ENCODE assay signal across 25 mouse cellular contexts in genomic region chr5:17707086-17707485, GRCm38 (mm10).
DNase-seq lines count a peak whose midpoint lies in the region; ATAC-seq and TF ChIP-seq lines count a peak whose summit lies in the region.
"Had no signal": no experiment of that assay in that cellular context is flagged by ENCODE, and none has a peak within 500 bp of the region (broad histone marks: within the 10 kb centered on the region; RNA-seq: fewer than 3 reads in every experiment).

No protein-coding gene starts in this region.

- 32% methylated on average over 3 of the region's 3 CpGs for WGBS in hindbrain, embryonic 16.5 days
- WGBS in hindbrain, postnatal 0 days, result 25% methylated on average over 3 of the region's 3 CpGs
- 23% methylated on average over 3 of the region's 3 CpGs for WGBS in midbrain, embryonic 13.5 days

- H3K4me3 ChIP-seq in hindbrain, embryonic 16.5 days (ENCODE audit: low read length), result no peak overlapping the region
- H3K4me3 ChIP-seq in hindbrain, postnatal 0 days (ENCODE audit: low read length), result no peak overlapping the region
- no peak overlapping the region for H3K4me3 ChIP-seq in midbrain, embryonic 13.5 days (replicated peaks)
- H3K4me3 ChIP-seq: embryonic facial prominence, embryonic 13.5 days; erythroblast, embryonic 14.5 days; heart, embryonic 12.5 days; hindbrain, embryonic 10.5 days; limb, embryonic 15.5 days had no signal

- ATAC-seq in hindbrain, embryonic 16.5 days, result 0 out of 2 replicates have a peak, but pooled peaks have one; percentile 34
- ATAC-seq in hindbrain, postnatal 0 days, result no peak
- ATAC-seq in midbrain, embryonic 13.5 days, result 0 out of 2 replicates have a peak, but pooled peaks have one; percentile 63
- ATAC-seq: inflammation-experienced regulatory T-cells, adult 6 months had no signal

- no peaks in the 10 kb centered on the region for H3K27me3 ChIP-seq in hindbrain, embryonic 16.5 days (replicated peaks; ENCODE audit: control insufficient read depth, insufficient read depth, low read length)
- no peaks in the 10 kb centered on the region for H3K27me3 ChIP-seq in hindbrain, postnatal 0 days (ENCODE audit: insufficient read depth, low read length)
- no peaks in the 10 kb centered on the region for H3K27me3 ChIP-seq in midbrain, embryonic 13.5 days
- H3K27me3 ChIP-seq: embryonic facial prominence, embryonic 13.5 days; heart, embryonic 12.5 days; limb, embryonic 15.5 days had no signal

- no peak overlapping the region for H3K9ac ChIP-seq in hindbrain, embryonic 16.5 days (ENCODE audit: low read depth, low read length)
- no peak overlapping the region for H3K9ac ChIP-seq in hindbrain, postnatal 0 days (replicated peaks; ENCODE audit: low read length)
- no peak overlapping the region for H3K9ac ChIP-seq in midbrain, embryonic 13.5 days (replicated peaks)
- H3K9ac ChIP-seq: embryonic facial prominence, embryonic 13.5 days; heart, embryonic 12.5 days; limb, embryonic 15.5 days; liver, embryonic 14.5 days; lung, embryonic 14.5 days had no signal

- H3K4me1 ChIP-seq in hindbrain, embryonic 16.5 days (ENCODE audit: control insufficient read depth, insufficient read depth, low read depth, low read length), result no peaks in the 10 kb centered on the region
- no peaks in the 10 kb centered on the region for H3K4me1 ChIP-seq in hindbrain, postnatal 0 days (ENCODE audit: insufficient read depth, low read length)
- H3K4me1 ChIP-seq in midbrain, embryonic 13.5 days (replicated peaks), result no peaks in the 10 kb centered on the region
- H3K4me1 ChIP-seq: heart, embryonic 12.5 days; limb, embryonic 15.5 days had no signal

- no peak overlapping the region for H3K27ac ChIP-seq in hindbrain, embryonic 16.5 days (ENCODE audit: low read depth, low read length)
- H3K27ac ChIP-seq in hindbrain, postnatal 0 days, result no peak overlapping the region
- no peak overlapping the region for H3K27ac ChIP-seq in midbrain, embryonic 13.5 days
- H3K27ac ChIP-seq: embryonic facial prominence, embryonic 13.5 days; hindbrain, embryonic 10.5 days; limb, embryonic 15.5 days; liver, embryonic 14.5 days; stomach, postnatal 0 days had no signal

- no peak for TF ChIP-seq CTCF in hindbrain, postnatal 0 days (IDR thresholded peaks at IDR 0.05; ENCODE audit: low read depth)

- H3K9me3 ChIP-seq in hindbrain, embryonic 16.5 days (ENCODE audit: control insufficient read depth, low read length), result no peaks in the 10 kb centered on the region
- no peaks in the 10 kb centered on the region for H3K9me3 ChIP-seq in hindbrain, postnatal 0 days (ENCODE audit: low read length)
- H3K9me3 ChIP-seq in midbrain, embryonic 13.5 days, result no peaks in the 10 kb centered on the region
- H3K9me3 ChIP-seq: embryonic facial prominence, embryonic 13.5 days; heart, embryonic 12.5 days; hindbrain, embryonic 10.5 days; limb, embryonic 15.5 days had no signal

- no peak overlapping the region for H3K4me2 ChIP-seq in hindbrain, embryonic 16.5 days (ENCODE audit: low read length)
- H3K4me2 ChIP-seq in hindbrain, postnatal 0 days (ENCODE audit: low read depth, low read length), result no peak overlapping the region
- H3K4me2 ChIP-seq in midbrain, embryonic 13.5 days (replicated peaks), result no peak overlapping the region
- H3K4me2 ChIP-seq: embryonic facial prominence, embryonic 13.5 days; heart, embryonic 12.5 days; limb, embryonic 15.5 days; lung, embryonic 14.5 days had no signal

- no peaks in the 10 kb centered on the region for H3K36me3 ChIP-seq in hindbrain, embryonic 16.5 days (ENCODE audit: control insufficient read depth, insufficient read depth, low read length)
- no peaks in the 10 kb centered on the region for H3K36me3 ChIP-seq in hindbrain, postnatal 0 days (ENCODE audit: insufficient read depth, low read length)
- no peaks in the 10 kb centered on the region for H3K36me3 ChIP-seq in midbrain, embryonic 13.5 days
- H3K36me3 ChIP-seq: embryonic facial prominence, embryonic 13.5 days; heart, embryonic 12.5 days; hindbrain, embryonic 10.5 days; limb, embryonic 15.5 days had no signal

- no peak for DNase-seq in hindbrain, postnatal 0 days (ENCODE audit: low spot score)
- DNase-seq in R1 (ENCODE audit: low read depth, low spot score), result peak; percentile 45
- DNase-seq in embryo, embryonic 10 days (ENCODE audit: low spot score), result peak; percentile 68
- DNase-seq in urinary bladder, postnatal 36 days (ENCODE audit: low spot score in 2 of 2), result no peak
- DNase-seq in adrenal gland, postnatal 36 days, result no peak
- DNase-seq: adrenal gland, postnatal 10 days; cerebellum, adult 8-10 months; gastrocnemius, postnatal 14 days; heart, adult 11 months; heart, postnatal 10 days; kidney, adult 18-20 months; kidney, postnatal 4 days; lung, embryonic 14.5 days; thymus, adult 2 months; thymus, postnatal 4 days had no signal

Comparison
In these comparisons a context has a peak if more than half of its experiments do, and no peak if none do; other contexts are left out.
1. DNase-seq: peak in R1 (single experiment) and embryo, embryonic 10 days (single experiment); none in hindbrain, postnatal 0 days (single experiment), urinary bladder, postnatal 36 days (0 of 2) and adrenal gland, postnatal 36 days (0 of 2).